Mouse (Mus musculus) hematopoietic stem cell, adult 5-6 weeks (primary cell): ENCODE measurements around the gene Cacna2d2. TPM values are rescaled to one million over a fixed set of nuclear protein-coding genes. Genes with fewer than 3 reads are reported as not detected.

Experiments
- ATAC-seq, 2 experiments: fragments of 125-278 bp in 1 of 2; replicated peaks in 1 of 2; 2 replicates each; pipeline ENCODE4 v1.8.0; 2016 to 2017; ENCODE audit warnings: inconsistent platforms in 2 of 2, mild to moderate bottlenecking in 2 of 2, moderate number of reproducible peaks in 2 of 2, low read depth in 1 of 2, moderate TSS enrichment in 1 of 2; ENCODE audit not compliant: low FRiP score in 2 of 2, poor library complexity in 2 of 2, severe bottlenecking in 2 of 2, insufficient read depth in 1 of 2, low TSS enrichment in 1 of 2
- total RNA-seq: library from RNA; stranded (forward); fragments of 172-1452, 232-1000 nt; gene quantifications from 2 replicates; pipeline ENCODE4 v1.2.3, GENCODE M21; 2017

Gene Cacna2d2
- total RNA-seq, 1 experiment from 2014 or later: 1.8 TPM

- ATAC-seq: no peak
Observed at GRCm38 (mm10) chr9:107481340-107481739, 81.9 kb downstream of the Cacna2d2 start.

- ATAC-seq: no peak
Observed at GRCm38 (mm10) chr9:107482004-107482403, 82.6 kb downstream of the Cacna2d2 start.

- no peak for ATAC-seq
Observed at GRCm38 (mm10) chr9:107482770-107483169, 83.4 kb downstream of the Cacna2d2 start.

GRCm38 (mm10) chr9:107483714-107484113 is 84.3 kb downstream of the Cacna2d2 start:
- ATAC-seq: no peak

- no peak for ATAC-seq
Observed at GRCm38 (mm10) chr9:107484302-107484701, 84.9 kb downstream of the Cacna2d2 start.

- no peak for ATAC-seq
Observed at GRCm38 (mm10) chr9:107484766-107485165, 85.4 kb downstream of the Cacna2d2 start.

- ATAC-seq: no peak
Observed at GRCm38 (mm10) chr9:107486086-107486485, 86.7 kb downstream of the Cacna2d2 start.

GRCm38 (mm10) chr9:107486507-107487225 is 87.3 kb downstream of the Cacna2d2 start:
- no peak for ATAC-seq

- ATAC-seq: no peak
Observed at GRCm38 (mm10) chr9:107490146-107490545, 90.7 kb downstream of the Cacna2d2 start.

GRCm38 (mm10) chr9:107490625-107491024 is 91.2 kb downstream of the Cacna2d2 start:
- no peak for ATAC-seq

GRCm38 (mm10) chr9:107493511-107493910 is 94.1 kb downstream of the Cacna2d2 start:
- ATAC-seq: no peak

GRCm38 (mm10) chr9:107494238-107494637 is 94.8 kb downstream of the Cacna2d2 start:
- no peak for ATAC-seq

- no peak for ATAC-seq
Observed at GRCm38 (mm10) chr9:107496359-107496758, 96.9 kb downstream of the Cacna2d2 start.

- no peak for ATAC-seq
Observed at GRCm38 (mm10) chr9:107500708-107501286, 101.4 kb downstream of the Cacna2d2 start.

- ATAC-seq: no peak
Observed at GRCm38 (mm10) chr9:107502131-107502846, 102.9 kb downstream of the Cacna2d2 start.

- no peak for ATAC-seq
Observed at GRCm38 (mm10) chr9:107504662-107505537, 105.5 kb downstream of the Cacna2d2 start.

- ATAC-seq: no peak
Observed at GRCm38 (mm10) chr9:107508266-107508665, 108.9 kb downstream of the Cacna2d2 start.
